Mouse (Mus musculus) telencephalon, adult 2 months (tissue): ENCODE measurements around the gene Hpse2.
A peak's percentile ranks its signal among the peaks of the same experiment; 100 is the strongest.
"Not testable (repeated sequence)": the region's sequence is repeated elsewhere in the genome, so short reads cannot be mapped to it uniquely, and the experiment has no call there.

ENCODE experiments used
- DNase-seq: peaks from one replicate; pipeline ENCODE4 v3.0.0-alpha.2; 2011; ENCODE audit warnings: low read depth, low spot score

Hpse2 gene

DNA sequence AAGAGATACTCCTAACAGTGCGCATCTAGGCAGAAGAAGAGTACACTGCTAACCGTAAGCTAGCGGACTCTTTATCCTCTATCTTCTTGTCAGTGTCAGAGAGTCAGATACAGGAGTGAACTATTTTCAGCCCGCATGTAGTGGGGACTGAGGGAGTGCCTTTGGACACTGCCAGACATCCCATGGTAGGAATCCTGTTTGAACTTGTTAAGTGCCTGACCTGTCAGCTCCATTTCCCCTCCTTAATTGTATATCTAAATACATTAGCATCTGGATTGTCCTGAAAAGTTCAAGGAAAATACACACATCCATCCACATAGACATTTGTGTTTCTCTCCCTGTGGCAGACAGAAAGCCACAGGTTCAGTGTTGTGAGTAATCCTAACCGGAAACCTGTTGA is 531.1 kb downstream of the Hpse2 start:
- no peak for DNase-seq

- no peak for DNase-seq
Observed at GRCm38 (mm10) chr19:42855649-42856048, 532.5 kb downstream of the Hpse2 start.

DNA sequence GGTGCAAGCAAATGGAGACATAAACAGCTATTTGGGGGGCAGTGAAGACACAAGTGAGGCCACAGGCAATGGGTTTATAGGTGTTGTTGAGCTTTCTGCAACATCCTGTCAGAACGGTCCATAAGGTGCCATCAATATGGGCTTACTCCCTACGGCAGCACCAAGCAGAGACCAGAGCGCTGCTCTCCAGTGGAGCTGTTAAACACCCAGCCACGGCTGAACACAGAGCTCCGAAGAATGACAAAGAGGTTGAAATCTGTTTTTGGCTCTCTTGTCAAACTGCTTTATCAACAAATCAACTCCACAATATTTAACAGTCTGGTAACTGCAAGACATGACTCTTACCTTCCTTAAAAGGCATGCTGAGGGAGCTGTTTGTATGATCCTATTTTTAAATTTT is 537.7 kb downstream of the Hpse2 start:
- peak; percentile 2 for DNase-seq

- no peak for DNase-seq
Observed at GRCm38 (mm10) chr19:42839621-42840294, 548.4 kb downstream of the Hpse2 start.

DNA sequence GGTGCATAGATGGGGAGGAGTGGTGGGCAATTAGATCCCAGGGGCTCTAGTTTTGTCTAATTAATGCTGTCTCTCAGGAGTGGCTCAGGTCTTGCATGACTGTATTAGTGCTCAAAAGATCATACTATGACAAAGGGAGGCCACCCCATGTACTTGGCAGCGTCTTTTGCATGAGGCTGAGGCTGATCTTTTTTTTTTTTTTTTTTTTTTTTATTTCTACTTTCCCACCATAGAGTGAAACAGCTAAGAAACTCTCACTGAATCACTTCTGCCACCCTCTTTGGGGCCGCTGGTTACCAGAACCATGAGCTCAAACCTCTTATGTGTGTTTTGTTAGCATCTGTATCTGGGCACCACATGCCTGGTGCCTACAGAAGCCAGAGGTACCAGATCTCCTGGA is 549.0 kb downstream of the Hpse2 start:
- DNase-seq, result no peak

- no peak for DNase-seq
Observed at GRCm38 (mm10) chr19:42838271-42838670, 549.9 kb downstream of the Hpse2 start.

- DNase-seq, result no peak
Observed at GRCm38 (mm10) chr19:42837591-42837990, 550.6 kb downstream of the Hpse2 start.

DNA sequence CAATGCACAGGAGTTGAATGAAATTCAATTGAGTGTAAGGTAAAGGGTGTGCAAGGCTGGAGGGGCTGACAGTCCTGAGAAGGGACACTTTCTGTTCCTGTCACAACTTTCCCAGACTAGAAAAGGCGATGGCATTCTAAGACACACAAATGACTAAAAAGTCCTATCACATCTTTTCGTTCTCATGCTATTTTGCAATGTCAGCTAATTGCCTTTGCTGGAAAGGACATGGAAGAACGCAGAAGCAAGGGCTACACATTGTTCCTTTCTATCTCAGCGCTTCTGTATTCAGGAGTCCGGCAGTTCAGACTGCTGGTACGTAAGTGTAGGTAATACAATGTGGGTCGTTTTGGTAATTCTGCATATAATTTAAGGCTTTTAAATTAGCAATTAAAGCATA is 555.0 kb downstream of the Hpse2 start:
- no peak for DNase-seq

DNA sequence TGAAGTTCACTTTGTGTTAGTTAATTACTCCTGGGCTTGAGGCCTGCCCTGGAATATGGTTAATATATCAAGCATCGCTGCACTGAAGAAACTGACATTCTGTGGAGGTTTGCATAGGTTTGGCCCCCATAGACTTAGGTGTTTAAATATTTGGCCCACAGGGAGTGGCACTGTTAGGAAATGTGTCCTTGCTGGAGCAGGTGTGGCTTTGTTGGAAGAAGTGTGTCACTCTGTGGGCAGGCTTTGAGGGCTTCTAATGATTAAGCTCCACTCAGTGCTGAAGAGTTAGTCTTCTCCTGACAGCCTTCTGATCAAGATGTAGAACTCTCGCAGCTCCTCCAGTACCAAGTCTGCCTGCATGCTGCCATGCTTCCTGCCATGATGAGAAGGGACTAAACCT is 555.9 kb downstream of the Hpse2 start:
- no peak for DNase-seq

DNA sequence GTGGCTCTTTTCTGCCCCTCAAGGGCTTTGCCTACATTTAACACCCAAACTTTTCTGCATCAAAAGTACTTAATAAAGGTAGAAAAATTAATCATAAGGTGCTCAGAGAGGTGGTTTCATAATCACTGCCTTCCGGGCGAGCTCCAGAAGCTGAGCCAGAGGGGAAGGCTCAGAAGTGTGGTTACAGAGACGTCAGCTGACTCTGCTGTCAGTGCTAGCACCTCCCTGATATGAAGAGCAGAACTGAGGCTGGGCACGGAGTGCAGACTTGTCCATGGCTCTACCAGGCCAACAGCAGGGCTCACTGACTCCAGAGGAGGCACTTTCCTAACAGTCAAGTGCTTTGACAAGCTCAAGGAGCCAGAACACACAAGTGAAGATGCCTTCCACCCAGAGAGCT is 559.0 kb downstream of the Hpse2 start:
- no peak for DNase-seq

- no peak for DNase-seq
Observed at GRCm38 (mm10) chr19:42827843-42828242, 560.3 kb downstream of the Hpse2 start.

DNA sequence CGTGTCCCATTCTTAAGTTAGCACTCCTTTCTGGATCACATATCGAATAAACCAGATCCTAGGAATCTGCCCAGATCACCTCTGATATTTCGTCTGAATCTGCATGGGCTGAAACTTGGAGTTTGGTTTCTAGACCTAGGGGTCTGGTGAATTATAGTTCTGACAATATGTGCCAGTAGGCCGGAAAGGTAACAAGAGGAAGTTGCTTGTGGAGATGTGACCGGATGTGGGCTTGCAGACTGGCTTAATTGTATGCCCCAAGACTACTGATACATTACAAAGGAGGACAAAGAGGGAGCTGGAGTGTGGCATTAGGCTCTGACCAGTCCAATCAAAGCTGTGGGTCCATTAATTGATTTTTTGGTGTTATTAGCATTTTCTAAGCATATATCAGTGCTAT is 568.0 kb downstream of the Hpse2 start:
- no peak for DNase-seq

DNA sequence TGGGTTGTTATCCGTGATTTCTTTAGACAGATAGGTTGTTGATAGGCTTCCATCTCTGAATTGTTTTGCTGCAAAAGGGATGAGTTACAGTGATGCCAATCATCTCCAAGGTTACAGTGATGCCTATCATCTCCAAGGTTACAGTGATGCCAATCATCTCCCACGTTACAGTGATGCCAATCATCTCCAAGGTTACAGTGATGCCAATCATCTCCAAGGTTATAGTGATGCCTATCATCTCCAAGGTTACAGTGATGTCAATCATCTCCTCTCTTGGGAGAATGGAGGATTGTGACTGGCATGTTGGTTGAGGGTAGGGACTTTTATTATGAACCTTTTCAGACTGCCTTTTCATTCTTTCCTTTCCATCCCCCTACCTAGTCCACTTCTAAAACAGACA is 570.4 kb downstream of the Hpse2 start:
- no peak for DNase-seq

- no peak for DNase-seq
Observed at GRCm38 (mm10) chr19:42816261-42816660, 571.9 kb downstream of the Hpse2 start.

- DNase-seq, result no peak
Observed at GRCm38 (mm10) chr19:42810140-42810539, 578.0 kb downstream of the Hpse2 start.

GRCm38 (mm10) chr19:42809491-42809890 is 578.7 kb downstream of the Hpse2 start:
- no peak for DNase-seq

GRCm38 (mm10) chr19:42797866-42798265 is 590.3 kb downstream of the Hpse2 start:
- no peak for DNase-seq

- DNase-seq, result no peak
Observed at GRCm38 (mm10) chr19:42795801-42796200, 592.4 kb downstream of the Hpse2 start.

- DNase-seq, result peak; percentile 63
Observed at GRCm38 (mm10) chr19:42794914-42795613, 593.1 kb downstream of the Hpse2 start.

- DNase-seq, result no peak
Observed at GRCm38 (mm10) chr19:42788311-42788710, 599.8 kb downstream of the Hpse2 start.

DNA sequence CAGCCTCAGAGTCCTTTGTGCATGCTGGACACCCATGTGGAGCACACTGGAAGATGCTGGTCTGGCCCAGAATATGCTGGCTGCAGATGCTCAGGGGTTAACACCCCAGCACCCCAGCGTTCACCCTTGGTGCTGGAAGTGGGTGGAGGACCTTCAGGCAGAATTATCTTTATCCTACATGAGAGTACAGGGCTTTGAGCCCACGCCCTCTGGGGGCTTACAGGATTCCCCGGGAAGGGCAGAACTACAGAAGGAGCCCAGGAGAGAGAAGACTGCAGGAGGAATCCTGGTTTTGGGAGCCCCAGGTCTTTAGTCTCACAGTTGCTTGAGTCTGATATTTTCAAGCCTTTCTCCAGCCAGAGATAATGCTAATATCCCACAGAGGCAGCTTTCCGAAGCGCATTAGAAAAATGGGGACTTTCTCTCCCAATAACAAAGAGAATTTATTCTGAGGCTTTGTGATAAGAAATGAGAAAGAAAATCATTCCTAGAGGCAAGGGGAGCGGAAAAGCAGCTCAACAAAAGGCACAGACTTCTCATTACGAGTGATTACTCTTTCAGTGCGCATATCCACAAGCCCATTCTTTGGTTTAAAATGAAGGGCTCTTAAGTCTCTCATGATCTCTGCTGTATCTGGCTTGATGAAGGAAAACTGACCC is 602.5 kb downstream of the Hpse2 start:
- no peak for DNase-seq

- DNase-seq, result no peak
Observed at GRCm38 (mm10) chr19:42785129-42785528, 603.0 kb downstream of the Hpse2 start.

DNA sequence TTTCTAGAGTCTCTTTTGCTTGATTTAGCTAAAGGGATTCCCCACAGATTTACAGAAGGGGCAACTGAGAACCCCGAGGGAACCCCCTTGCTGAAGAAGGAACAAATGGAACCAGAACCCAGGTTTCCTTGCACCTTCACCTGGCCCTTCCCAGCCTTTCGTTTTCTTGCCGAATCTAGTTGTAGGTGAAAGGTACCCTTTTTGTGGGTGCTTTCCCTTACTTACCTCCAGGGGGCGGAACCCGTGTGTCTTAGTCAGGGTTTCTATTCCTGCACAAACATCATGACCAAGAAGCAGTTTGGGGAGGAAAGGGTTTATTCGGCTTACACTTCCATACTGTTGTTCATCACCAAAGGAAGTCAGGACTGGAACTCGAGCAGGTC is 608.0 kb downstream of the Hpse2 start:
- not testable (repeated sequence) for DNase-seq
